Mouse (Mus musculus) cerebellum, adult 2 months (tissue): ENCODE results near the gene Slc39a11.

ENCODE experiments used
- CTCF ChIP-seq: fragments of 200-500 bp; IDR thresholded peaks from 2 replicates; pipeline ENCODE4 v1.5.1; 2011; ENCODE audit warnings: low read depth, mild to moderate bottlenecking, control low read depth, low read length, moderate library complexity, borderline replicate concordance; ENCODE audit not compliant: insufficient read depth
- POLR2A ChIP-seq: fragments of 200-500 bp; IDR thresholded peaks from 2 replicates; pipeline ENCODE4 v1.6.1; 2011; ENCODE audit warnings: low read length, control low read depth, borderline replicate concordance; ENCODE audit not compliant: insufficient read depth

DNA sequence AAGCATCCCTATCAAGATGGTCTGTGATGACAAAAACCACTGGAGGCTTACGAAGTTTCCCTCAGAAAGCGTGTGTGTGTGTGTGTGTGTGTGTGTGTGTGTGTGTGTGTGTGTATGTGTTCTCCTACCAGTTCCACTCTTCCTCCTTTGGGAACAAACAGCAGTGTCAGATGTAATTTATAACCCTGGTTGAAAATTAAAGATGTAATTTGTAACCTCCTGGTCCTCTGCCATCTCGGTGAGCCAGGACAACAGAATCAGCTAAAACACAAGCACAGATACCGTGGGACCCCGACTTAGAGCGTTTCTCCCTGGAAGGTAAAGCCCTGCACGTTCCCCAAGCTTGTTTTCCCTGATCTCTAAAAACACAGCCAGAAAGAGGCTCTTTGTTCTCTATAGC is 131.7 kb downstream of the Slc39a11 start:
- no peak for TF ChIP-seq POLR2A
- no peak for TF ChIP-seq CTCF
